Comparison of ENCODE assay signal across 8 mouse cellular contexts in the genomic region with DNA sequence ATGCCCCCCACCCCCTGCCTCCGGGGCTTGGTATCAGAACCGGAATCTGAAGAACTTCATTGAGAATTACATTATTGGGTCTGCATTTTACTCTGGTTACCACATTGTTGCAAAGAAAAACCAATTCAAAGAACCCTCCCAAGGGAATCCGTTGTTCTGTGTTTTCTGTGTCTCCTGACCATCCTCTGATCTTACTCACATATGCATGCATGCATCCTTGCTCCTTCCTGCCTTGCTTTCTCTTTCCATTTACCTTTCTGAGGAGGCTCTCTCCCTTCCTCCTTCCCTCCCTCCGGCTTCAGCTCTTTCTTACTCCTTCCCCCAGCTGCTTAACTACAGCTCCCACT. TPM values are rescaled to one million over a fixed set of nuclear protein-coding genes. Genes with fewer than 3 reads are reported as not detected.
DNase-seq lines count a peak whose midpoint lies in the region; ATAC-seq and TF ChIP-seq lines count a peak whose summit lies in the region.

No protein-coding gene starts in this region.

- H3K27me3 ChIP-seq in spleen, adult 2 months (ENCODE audit: control insufficient read depth, insufficient read depth, low read length), result peaks cover 6% of the 10 kb centered on the region; the same call in 1 of the 2 replicates
- peaks cover 38% of the 10 kb centered on the region for H3K27me3 ChIP-seq in liver, embryonic 13.5 days

- no peaks in the 10 kb centered on the region for H3K36me3 ChIP-seq in spleen, adult 2 months (ENCODE audit: control insufficient read depth, insufficient read depth, low read length)
- no peaks in the 10 kb centered on the region for H3K36me3 ChIP-seq in liver, embryonic 13.5 days

- WGBS in spleen, adult 2 months, result 45% methylated on average over 4 of the region's 4 CpGs
- 30% methylated on average over 4 of the region's 4 CpGs for WGBS in liver, embryonic 13.5 days (ENCODE audit: insufficient replicate concordance)

- no peaks in the 10 kb centered on the region for H3K9me3 ChIP-seq in liver, embryonic 13.5 days (replicated peaks)

- intact Hi-C loops in gastrocnemius, adult 2 months (cut with DNase I), result no loop called here

- H3K9ac ChIP-seq in liver, embryonic 13.5 days, result no peak overlapping the region

- no peak for TF ChIP-seq POLR2A in spleen, adult 2 months (IDR thresholded peaks at IDR 0.05; ENCODE audit: low read depth, low read length)

- no peak overlapping the region for H3K27ac ChIP-seq in gastrocnemius, adult 2 months
- H3K27ac ChIP-seq in spleen, adult 2 months (ENCODE audit: insufficient read depth, low read length), result no peak overlapping the region
- H3K27ac ChIP-seq in liver, embryonic 13.5 days, result no peak overlapping the region

- no peak for ATAC-seq in liver, embryonic 13.5 days (ENCODE audit: low read depth)
- ATAC-seq in megakaryocyte progenitor cell, adult 5-6 weeks (replicated peaks; ENCODE audit: poor library complexity), result no peak

- no peak for TF ChIP-seq CTCF in gastrocnemius, adult 2 months (IDR thresholded peaks at IDR 0.05)
- no peak for TF ChIP-seq CTCF in spleen, adult 2 months (IDR thresholded peaks at IDR 0.05; ENCODE audit: extremely low read depth, insufficient read depth, insufficient read length, insufficient replicate concordance)

- H3K4me3 ChIP-seq in gastrocnemius, adult 2 months, result peak overlapping the region; percentile 66
- H3K4me3 ChIP-seq in spleen, adult 2 months (ENCODE audit: extremely low read depth, insufficient read depth, insufficient read length), result peak overlapping the region; percentile 56; the same call in 1 of the 2 replicates
- H3K4me3 ChIP-seq in liver, embryonic 13.5 days (replicated peaks), result peak overlapping the region; percentile 32

- no peak for DNase-seq in gastrocnemius, adult 2 months
- no peak for DNase-seq in gastrocnemius, postnatal 10 days
- no peak for DNase-seq in spleen, adult 2 months (ENCODE audit: low read depth in 1 of 2, low spot score in 2 of 2)
- no peak for DNase-seq in spleen, postnatal 4 days (ENCODE audit: low spot score in 2 of 2)
- no peak for DNase-seq in liver, embryonic 13.5 days
- DNase-seq in urinary bladder, postnatal 36 days (ENCODE audit: low spot score in 2 of 2), result no peak
- DNase-seq in layer of hippocampus, adult 9-10 months (ENCODE audit: low spot score), result no peak

- H3K4me1 ChIP-seq in spleen, adult 2 months (ENCODE audit: control insufficient read depth, insufficient read depth, insufficient read length), result peaks cover 4% of the 10 kb centered on the region; the same call in 1 of the 2 replicates
- peaks cover 9% of the 10 kb centered on the region; the same call in 1 of the 2 replicates for H3K4me1 ChIP-seq in liver, embryonic 13.5 days (replicated peaks)

- peak overlapping the region; percentile 46 for H3K4me2 ChIP-seq in liver, embryonic 13.5 days

RNA-seq across cellular contexts. Expression of gene Sgk1, which starts 0.2 kb away (rescaled TPM):
- 100 to 1,000 TPM; 208 to 210 TPM for total RNA-seq in gastrocnemius, adult 2 months (2021)
- total RNA-seq in gastrocnemius, postnatal 10 days (2021), result 100 to 1,000 TPM in 1 of 2 experiments, 10 to 100 TPM in 1; 87.2 to 233 TPM
- 13.7 and 15.8 TPM in 2 replicates for polyA plus RNA-seq in spleen, adult 2 months (2012; rRNA removed)
- polyA plus RNA-seq in liver, embryonic 13.5 days (2015; fragmentation: Nextera tagmentation; extraction: Ambion mirVana), result 10.0 and 10.1 TPM in 2 replicates
- total RNA-seq in megakaryocyte progenitor cell, adult 5-6 weeks (2015), result 5.4 and 11.5 TPM in 2 replicates
- 8.9 and 28.0 TPM in 2 replicates for total RNA-seq in megakaryocyte progenitor cell, adult 5-6 weeks (2017)
